Mouse (Mus musculus) left cerebral cortex, adult 8-10 months (tissue): ENCODE measurements at regions not wholly inside any gene's neighbourhood (a gene's known extent, or its start where the extent isn't known, plus 50 kb on each side); places are given as distances from the start of the nearest gene placed in this dataset.

Experiments
- DNase-seq, 2 experiments: peaks; one replicate each; pipeline ENCODE4 v3.0.0; 2022; ENCODE audit warnings: low spot score in 2 of 2

DNA sequence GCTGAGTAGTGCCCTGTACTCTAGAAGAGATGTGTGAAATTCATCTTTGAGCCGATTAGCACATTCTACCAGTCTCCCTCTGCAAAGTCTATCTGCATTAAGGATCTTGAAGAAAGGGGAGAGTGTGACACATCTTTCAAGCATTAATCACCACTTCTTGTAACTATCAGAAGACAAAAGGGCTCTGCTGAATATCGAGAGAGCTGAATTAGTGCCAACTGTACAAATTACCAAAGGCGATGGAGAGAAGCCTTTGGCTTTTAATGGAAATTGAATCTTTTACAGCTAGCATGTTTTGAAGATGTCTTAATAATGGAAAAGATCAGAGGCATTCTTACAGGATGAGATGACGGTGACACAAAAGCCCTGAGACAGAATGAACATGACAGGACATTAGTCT, 97.2 kb upstream of the Pam start:
- no peak for DNase-seq

DNA sequence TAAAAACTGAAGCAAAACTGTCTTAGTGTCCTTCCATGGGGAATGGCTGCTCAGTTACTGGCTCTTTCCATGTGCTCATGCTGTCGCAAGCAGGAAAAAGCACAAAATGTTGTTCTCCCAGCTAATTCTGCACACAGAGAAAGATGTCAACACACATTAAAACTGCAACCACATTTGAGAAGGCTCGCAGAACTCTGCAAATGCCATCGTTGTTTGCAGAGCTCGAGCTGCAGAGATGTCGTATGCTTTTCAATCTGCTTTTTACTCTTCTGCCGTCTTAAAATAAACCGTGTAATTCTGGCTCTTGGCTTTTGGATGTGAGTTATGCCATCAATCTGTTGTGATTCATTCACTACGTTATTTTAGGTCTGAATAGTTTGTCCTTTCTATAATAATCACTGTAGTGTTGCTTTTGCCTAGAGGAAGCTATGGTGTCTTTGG, 96.6 kb upstream of the Pam start:
- peak; percentile 28 to 73 for DNase-seq

DNA sequence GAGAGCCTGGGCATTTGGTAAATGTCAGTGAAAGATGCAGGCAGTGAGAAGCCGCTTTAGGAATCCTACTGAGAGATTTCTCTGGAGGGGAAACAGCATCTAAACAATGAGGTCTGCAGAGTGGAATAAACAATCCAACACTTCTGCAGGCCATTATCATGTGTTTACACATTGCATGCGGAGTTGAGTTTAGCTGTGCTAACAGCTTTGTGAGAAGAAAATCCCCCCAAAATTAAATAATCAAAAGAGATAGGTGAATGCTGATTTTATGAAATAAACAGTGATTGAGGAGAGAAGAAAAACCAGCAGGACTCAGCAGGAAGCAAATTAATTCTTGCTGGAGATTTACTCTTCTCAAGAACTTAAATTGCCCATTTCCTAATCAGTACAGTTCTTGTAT, 95.9 kb upstream of the Pam start:
- DNase-seq, result no peak

DNA sequence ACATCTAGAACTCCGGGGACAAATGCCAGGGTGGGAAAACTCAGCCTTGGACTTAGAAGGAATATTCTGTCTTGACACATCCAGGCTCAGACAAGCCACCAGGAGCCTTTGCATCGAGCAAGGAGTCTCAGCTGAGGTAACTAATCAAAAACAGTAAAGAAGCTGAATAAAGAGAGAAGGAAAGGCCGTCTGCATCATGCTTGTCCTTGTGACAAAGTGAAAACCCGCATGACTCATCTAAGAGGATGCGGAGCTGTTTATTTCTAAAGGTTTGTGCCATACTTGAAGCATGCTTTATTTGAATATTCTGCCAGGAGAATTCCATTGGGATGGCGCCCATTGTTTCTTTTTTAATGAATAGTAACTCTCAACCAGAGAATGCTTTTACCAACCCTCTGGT, 95.3 kb upstream of the Pam start:
- DNase-seq, result no peak

DNA sequence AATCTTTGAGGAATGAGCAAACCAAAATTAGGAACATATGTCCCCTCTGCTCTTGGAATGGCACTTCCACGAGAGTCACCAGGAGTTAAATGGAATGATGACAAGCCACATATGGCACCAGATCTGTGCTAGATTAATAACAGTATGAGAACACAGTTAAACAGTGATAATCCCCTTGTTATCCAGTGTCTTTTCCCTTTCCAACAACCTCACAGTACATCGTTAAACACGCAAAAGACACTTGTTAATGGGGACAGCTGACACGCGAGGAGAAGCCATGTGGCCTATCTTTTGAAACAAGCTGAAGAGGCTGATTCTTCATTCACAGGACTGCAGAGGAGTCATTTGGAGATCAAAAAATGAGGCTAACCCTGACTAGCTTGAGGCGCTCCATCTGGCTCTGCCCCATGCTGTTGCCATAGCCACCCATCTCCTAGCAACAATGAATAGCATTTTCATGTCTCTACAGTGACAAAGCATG, 94.6 kb upstream of the Pam start:
- DNase-seq, result peak in 1 of 2 experiments; percentile 77

DNA sequence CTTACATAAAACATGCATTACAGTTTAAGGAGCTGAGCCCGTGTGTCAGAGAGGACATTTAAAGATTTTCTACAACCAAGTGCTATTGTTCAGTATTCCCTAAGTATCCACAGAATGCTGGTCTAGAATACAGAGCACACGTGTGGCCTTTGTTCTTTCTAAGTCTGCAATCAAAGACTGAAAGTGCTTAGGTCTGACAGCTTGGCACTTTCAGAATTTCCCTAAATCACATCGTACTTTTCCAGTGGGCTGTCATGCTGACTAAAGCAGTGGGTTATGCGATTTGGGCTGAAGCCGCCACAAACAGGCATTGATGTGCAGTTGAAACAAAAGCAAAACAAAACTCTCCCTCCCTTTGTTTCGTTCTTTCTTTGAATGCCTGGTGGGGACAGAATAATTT, 84.9 kb upstream of the Pam start:
- no peak for DNase-seq

DNA sequence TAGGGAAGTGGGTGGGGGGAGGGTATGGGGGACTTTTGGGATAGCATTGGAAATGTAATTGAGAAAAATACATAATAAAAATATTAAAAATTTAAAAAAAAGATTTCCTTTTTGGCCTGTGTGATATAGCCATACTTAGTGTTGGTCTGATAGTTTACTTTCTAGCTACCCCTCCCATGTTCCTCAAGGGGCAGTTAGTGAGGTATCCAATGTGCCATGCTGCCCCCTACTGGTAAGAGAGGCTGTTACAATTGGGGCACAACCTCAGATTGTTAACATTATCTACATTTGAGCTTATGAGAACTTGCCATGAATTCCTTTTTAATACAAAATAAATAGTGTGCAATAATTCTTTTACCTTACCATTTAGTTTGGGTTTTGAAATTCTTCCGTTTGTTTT, 83.6 kb upstream of the Pam start:
- no peak for DNase-seq

DNA sequence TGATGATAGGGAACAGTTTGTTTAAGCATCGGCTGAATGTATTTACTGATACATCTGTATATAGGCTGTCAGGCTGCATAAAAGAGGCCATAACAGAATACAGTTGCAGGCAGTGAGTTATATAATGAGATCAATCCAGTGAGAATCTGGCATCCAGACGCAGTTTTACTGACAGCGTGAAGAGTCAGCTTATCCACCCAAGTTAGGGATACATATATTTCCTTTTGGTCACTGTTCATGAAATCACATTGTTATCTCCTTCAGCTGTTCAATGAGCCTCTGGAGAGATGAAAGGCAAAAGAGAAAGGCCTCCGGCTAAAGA, 79.3 kb upstream of the Pam start:
- no peak for DNase-seq

DNA sequence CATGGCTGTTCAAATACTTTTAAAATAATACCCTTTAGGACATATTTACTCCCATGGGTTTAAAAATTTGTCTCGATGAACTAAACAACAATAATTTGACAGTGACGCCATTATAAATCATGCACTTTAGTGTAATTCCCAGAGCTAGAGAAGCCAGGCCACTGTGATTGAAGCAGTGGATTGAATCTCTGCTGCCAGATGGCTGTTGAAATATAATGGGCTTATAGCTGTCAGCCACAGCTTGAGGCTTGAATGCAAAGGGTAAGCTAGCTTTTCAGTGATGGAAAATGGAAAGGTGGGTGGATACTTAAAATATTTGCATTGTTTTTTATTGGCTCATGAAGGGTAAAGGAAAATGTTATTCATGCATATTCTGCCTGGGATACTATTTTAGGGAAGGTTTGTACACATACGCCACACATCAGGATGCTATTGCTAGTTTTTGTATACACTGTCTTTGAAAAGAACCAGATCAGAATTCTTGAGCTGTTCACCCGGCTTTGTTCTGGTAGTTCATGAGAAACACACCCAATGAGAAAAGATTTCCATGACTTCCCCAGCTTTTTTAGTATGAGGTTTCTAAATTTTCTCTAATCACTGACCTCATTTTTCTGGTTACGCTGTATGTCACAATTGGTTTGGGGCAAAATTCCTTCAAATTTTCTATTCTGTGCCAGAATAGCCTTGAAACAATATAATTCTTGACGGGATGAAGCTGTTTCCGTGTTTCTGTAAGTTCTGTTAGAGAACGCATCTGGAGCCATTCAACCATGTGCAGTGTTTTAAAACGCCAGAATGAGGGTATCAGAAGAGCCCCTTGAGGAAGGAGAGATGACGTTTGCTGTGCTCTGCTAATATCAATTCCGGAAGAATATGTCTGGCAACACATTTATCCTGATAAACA, 78.7 kb upstream of the Pam start:
- no peak for DNase-seq

DNA sequence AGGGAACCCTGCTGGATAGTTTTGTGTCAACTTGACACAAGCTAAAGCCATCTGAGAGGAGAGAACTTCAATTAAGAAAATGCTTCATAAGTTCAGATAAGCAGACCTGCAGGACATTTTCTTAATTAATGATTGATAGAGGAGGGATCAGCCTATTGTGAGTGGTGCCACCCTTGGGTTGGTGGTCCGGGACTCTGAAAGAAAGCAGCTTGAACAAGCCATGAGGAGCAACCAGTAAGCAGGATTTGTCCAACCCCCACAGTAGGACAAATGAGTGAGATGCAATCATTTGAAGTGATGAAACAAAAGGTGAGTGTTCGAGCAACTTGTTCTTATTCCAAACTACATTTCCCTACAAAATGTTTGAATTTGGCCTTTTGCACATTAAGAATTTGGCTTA, 78.0 kb upstream of the Pam start:
- DNase-seq, result no peak

DNA sequence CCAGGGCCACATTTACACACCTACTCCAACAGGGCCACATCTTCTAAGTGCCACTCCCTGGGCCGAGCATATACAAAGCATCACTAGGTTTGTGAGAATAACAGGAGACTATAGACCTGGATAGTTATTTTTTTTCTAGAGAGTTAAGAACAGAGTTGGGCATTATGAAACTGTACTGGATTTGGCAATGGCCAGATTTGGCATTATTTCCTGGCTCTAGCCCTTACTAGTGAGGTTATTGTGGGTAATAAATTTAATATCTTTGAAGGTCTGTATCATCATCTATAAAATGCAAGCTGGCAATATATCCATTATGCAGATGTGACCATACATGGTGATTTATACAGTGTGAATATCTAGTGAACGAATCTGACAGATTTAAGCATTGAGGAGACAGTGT, 75.8 kb upstream of the Pam start:
- no peak for DNase-seq

DNA sequence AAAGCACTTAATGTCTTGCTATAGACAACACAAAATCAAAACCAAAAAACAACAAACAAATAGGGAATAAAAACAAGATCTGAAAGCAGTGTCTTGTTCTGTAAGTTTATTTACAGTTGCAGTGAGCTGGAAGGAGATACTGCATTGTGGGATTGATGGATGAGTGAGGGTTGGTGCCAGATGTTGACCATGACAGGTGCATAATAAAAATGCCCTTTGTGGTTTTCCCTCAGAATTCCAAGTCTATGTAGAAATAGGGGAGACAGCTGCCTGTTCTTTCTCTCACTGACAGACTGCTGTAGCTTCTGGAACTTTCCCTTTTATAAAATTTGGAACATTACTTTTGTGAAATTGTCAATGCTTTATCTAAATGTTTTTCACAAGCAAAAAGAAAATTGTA, 73.9 kb upstream of the Pam start:
- DNase-seq, result no peak

DNA sequence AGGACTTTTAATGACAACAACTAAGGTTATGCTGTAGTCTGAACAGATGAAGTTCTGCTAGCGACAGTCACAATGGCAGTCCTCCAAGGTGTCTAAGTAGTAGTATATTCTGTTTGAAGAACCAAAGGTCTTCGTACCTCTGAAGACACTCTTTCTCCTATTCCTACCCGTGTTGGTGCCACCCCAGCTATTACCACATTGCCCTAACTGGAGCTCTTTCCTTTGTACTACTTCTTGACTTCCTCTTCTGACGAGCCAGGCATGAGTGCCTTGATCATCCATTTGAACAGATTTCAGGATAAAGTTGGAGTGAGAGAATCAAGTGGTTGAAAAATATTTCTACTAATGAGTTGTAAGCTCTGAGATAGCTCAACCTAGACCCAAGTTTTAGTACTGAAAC, 72.4 kb upstream of the Pam start:
- no peak for DNase-seq

DNA sequence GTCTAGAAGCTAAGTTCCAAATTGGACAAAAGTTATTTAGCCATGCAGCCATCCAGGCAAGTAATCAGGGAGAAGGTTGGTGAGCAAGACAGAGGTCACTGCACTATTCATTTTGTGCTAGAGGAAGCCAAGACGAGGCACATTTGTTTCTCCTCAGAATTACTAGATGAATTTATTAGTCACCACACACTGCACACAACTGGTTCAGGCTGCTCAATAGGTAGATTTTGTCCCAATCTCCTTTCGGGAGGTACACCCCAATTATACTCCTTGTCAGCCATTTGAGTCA, 67.1 kb upstream of the Pam start:
- DNase-seq, result no peak

DNA sequence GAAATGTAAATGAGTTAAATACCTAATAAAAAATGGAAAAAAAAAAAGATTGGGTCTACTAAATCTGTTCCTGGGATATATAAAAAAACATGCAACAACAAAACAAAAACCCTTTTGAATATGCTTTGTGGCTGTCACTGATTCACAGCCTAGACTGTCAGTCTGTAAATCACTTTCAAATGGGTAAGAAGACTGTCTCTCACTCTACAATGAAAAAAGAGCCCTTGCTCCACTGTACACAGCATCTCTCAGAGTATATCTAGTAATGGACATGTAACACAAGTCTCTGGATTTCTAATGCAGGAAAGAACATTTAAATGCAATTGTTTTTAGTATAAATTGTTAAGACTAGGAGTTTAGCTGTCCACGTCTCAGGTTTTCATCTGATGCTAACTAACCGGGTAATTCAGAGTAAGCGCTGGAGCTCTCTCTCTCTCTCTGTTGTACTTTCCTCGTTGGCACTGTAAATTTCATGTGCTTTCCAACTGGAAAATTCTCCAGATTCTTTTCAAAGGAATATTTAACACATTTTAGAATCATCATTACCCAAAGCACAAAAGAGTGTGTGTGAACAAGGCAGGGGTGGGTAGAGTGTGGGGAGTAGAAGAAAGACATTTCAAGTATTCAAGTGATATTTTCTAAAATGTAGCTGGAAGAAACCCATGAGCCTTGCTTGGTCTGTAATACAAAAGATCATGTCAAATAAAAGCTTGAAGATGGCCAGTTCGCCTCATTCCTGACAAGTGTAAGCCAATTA, 66.6 kb upstream of the Pam start:
- DNase-seq, result no peak

DNA sequence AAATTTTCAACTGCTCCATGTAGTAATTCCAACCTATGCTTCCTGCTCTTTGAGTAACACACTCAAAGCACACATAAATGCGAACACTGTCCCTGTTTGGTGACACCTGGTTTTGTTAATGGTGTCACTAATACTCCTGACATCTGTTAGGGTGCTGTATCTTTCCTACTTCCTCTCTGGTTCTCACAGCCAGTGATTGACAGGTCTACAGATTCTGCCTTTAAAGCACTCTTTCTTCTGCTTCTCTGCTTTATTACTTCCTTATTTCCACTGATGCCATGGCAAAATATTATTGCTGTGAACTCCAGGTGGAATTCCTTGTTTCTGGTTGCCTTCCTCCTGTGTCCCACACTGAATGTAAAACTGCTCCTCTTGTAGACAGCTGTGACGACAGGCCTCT, 63.5 kb upstream of the Pam start:
- no peak for DNase-seq

DNA sequence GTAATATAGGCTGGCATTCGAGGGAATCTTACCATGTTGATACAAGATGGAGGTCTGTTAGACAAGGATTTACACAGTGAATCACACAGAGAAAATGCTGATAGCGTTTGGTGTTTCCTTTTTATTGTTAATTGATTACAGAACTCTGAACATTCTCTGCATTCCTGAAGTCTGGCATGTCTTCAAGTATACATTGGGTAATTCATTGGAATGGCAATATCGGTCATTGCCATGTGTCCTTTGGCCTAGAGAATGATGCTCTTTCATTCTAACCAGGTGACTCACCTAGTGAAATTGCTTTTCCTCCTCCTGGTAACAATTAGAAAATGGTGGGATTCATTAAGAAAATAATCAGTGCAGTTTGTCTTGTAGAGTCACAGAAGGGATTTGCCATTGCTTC, 51.9 kb upstream of the Pam start:
- DNase-seq, result no peak
